Mouse (Mus musculus): ENCODE data around the gene Gm5431.
"Not testable (repeated sequence)": the region's sequence is repeated elsewhere in the genome, so short reads cannot be mapped to it uniquely, and the experiment has no call there.

Gm5431 gene

DNA sequence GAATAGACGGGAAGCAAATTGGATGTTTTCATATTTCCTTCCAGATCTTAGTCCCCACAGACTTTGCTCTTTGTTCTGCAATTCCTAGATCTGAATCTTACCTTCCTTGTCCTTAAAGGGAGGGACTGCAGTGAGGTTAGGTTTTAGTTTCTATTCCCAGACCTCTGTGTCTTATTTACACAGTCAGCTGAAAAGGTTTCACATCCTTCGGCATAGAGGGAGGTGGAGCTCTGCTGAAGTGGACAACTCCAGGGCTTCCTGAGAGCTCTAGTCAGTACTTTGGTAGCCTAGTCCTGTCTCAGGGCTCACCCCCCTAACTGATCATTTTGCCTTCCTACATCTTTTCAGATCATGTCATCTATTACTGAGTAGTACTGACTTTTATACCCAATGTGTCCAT is at the start of gene Gm5431:
Gm5431 (minus strand) TSS at position 194 of the 400 bp plus-strand sequence.
- no peak for DNase-seq (ENCODE audit: low spot score)

DNA sequence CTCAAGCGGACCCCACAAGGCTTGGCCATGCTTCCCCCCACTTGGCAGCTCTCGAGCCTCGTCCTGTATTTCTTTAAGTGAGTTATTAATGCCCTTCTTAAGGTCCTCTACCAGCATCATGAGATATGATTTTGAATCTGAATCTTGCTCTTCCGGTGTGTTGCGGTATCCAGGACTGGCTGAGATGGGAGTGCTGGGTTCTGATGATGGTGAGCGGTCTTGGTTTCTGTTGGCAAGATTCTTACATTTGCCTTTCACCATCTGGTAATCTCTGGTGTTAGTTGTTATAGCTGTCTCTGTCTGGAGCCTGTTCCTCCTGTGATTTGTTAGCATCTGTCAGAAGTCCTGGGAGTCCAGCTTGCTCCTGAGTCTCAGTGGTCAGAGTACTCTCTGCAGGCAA is 44.1 kb upstream of the Gm5431 start, which contains the start of gene Psme2b:
Psme2b (minus strand) TSS at position 101 of the 400 bp plus-strand sequence.
- DNase-seq (ENCODE audit: low spot score): not testable (repeated sequence)

DNA sequence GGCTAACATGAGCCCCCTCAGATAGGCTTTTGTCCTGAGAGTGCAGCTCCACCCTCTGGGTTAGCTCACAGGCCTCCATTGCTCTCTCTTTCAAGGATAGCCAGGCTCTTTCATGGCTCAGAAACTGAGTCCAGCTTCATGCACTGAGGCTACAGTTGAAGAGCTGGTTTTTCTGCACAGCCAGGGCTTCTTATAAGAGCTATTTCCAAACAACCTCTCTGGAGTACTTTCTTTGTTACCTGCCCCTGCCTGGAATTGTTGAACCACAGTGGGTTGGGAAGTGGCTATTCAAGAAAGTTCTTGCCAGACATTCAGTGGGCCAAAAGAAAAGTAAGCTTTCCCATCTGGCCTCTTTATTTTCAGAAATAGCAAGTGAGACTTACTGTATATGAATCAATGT is 37.3 kb upstream of the Gm5431 start:
- not testable (repeated sequence) for DNase-seq (ENCODE audit: low spot score)

DNA sequence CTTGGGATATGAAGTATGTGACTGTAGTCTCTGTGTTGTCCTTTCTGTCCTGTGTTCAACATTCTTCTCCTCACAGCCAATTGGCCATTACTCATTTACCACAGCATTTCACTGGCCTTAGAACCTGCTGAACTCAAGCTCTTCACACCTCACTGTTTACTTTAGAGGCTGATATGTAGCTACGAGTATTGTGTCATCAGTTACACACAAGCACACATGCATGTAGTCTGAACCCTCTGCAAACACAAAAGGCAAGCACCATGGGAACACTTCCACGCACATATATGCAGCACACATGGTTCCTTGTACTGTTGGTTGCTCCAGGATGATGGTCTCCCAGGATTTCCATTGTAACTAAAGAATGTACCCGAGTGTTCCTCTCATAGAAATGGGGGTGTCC is 33.3 kb upstream of the Gm5431 start:
- not testable (repeated sequence) for DNase-seq (ENCODE audit: low spot score)

DNA sequence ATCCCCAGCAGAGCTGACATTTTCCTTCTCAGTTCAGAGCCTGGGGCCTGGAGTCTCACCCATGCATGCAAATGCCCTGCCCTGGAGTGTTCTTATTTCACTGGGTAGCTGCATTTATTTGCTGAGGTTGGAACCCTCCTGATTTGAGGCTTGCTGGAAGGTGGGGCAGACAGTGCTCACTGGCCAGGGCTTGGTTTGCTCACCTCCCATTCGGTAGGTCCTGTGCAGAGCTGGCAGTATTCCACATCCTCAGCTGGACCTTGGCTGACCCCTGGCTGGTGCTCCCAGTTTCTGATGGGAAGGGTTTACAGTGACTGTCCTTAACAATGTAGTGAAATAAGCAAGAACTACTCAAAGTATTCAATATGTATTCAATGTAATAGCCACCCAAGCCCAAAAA is 31.9 kb upstream of the Gm5431 start:
- not testable (repeated sequence) for DNase-seq (ENCODE audit: low spot score)

DNA sequence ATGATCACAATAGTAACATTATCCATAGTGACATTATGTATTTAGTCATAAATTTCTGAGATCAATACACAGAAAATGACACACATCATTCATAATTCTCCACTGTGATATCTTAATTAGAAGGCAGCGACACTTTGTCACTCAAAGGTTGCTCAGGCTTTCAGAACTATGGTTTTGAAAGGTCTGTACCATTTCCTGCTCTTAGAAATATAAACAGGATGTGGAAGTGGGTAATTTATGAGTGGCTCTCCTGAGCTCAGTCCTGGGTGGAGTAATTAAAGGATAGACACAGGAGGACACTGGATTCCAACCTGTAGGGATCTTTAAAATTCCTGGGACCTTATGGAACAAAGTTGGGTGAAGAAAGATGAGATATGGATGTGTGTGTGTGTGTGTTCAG is 31.4 kb upstream of the Gm5431 start:
- not testable (repeated sequence) for DNase-seq (ENCODE audit: low spot score)

DNA sequence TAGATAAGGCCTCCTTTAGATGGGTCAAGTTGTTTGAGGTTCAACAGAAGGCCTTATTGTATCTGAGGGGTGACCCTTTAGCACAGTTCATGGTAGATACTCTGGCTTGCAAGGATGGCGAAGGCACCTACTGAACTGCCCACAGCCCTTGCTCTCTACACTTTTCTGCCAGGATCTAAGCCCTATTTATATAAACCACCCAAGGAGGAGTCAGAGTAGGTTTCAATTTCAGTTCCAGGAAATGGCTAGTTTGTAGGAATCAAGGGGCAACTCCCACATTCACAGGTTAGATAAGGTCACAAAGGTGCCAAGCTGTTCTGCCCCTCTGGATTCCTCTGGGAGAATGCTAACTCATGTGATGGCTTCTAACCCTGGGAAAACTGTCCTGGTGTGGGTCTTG is 26.1 kb upstream of the Gm5431 start:
- DNase-seq (ENCODE audit: low spot score): not testable (repeated sequence)

DNA sequence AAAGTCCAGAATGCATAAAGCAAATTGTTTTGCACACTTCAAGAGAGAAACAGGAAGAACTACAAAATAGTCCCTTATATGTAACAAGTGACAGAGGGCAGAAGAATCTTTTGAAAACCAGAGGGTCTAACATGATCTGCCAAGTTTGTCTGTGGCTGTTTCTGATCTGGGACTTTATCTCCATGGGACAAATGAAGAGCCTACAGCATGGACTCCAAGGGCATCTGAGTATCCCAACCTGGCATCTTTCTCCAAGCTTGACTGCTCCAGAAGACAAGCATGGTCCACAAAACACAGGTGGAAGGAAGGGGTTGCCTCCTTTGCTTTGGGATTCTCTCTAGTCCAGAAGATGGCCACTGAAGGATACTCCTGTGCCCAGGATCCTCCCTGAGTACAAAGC is 24.4 kb upstream of the Gm5431 start:
- not testable (repeated sequence) for DNase-seq (ENCODE audit: low spot score)

DNA sequence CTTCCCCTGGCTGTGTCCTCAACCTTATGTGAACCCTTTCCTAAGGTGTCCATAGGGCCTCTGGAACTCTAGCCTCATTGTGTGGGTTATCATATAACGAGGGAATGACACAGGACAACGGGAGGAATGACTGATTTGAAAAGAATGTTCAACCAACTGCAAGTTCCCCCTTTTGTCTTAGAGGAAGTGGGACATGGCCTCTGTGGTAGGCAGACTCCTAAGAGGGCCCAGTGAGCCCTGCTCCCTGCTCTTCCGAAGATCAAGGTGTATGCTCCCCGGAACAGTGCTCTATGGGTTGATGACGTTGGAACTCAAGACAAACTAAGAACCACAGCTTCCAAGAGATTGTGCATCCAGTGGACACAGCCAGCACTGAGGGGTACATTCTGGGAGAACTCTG is 21.8 kb upstream of the Gm5431 start:
- not testable (repeated sequence) for DNase-seq (ENCODE audit: low spot score)

DNA sequence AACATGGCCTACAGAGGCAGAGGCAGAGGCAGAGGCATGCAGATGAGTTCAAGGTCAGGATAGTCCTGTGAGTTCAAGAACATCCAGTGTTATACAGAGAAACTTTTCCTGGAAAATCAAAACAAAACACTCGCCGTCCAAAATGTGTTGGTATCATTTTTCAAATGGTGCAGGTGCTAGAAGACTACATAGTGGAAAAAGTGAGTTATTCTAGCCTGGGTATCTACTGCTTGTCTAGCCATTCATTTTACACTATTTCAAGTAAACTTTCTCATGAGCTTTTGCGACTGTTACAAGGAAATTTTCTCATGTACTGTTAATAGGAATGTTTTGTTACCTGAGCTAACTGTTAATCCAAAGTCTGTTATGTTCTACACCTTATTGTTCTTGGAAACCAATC is 16.4 kb upstream of the Gm5431 start:
- no peak for DNase-seq (ENCODE audit: low spot score)

DNA sequence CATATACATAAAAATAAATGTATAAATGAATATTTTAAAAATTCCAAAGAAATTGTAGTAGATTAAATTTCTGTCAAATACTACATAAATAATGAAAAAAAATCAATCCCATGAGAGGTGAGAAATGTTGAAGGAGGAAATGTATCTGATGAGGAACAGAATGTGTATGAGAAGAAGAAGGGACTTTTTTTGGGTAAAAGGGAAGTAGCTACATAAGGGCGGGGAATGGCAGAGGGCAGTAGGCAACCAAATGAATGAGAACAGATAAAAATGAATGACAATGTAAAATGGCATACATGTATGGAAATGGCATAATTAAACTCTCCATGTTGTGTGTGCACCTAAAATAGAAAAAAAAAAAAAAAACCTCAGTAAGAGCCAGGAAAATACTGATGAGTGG is 11.6 kb upstream of the Gm5431 start:
- no peak for DNase-seq (ENCODE audit: low spot score)

DNA sequence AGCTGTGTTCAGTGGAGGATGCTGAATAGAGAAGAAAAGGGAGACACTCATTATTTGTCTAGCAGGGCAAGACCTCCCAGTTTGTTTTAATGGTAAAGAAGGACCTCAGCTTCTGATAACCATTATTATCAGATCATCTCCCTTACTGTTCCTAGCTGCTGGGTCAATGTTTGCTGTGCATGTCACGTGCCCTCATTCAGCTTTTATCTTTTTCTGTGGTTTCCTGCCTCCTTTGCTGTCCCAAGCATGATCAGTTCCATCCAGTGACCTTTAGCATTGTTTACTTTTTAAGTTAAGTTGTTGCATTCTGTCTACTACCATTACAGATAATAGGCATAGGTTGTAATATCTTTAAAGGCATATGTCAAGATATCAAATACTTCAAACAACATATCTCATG is 6.4 kb upstream of the Gm5431 start:
- no peak for DNase-seq (ENCODE audit: low spot score)

DNA sequence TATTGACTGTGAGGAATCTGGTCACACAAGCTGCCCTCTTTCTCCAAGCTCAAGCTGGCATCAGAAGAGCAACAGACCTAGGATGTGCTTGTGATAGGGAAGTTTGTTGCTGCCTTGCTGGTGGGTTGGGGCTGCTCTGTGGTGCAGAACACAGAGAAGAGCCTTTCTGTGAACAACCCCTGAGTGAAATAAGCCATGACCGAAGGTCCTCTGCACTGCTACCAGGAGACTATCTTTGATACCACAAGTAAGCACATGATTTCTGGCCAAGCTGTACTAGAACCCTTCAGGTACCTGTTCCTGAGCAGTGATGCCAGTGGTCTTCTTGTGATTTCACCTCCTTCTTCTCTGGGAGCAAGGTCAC is 465 bp downstream of the Gm5431 start:
- not testable (repeated sequence) for DNase-seq (ENCODE audit: low spot score)

DNA sequence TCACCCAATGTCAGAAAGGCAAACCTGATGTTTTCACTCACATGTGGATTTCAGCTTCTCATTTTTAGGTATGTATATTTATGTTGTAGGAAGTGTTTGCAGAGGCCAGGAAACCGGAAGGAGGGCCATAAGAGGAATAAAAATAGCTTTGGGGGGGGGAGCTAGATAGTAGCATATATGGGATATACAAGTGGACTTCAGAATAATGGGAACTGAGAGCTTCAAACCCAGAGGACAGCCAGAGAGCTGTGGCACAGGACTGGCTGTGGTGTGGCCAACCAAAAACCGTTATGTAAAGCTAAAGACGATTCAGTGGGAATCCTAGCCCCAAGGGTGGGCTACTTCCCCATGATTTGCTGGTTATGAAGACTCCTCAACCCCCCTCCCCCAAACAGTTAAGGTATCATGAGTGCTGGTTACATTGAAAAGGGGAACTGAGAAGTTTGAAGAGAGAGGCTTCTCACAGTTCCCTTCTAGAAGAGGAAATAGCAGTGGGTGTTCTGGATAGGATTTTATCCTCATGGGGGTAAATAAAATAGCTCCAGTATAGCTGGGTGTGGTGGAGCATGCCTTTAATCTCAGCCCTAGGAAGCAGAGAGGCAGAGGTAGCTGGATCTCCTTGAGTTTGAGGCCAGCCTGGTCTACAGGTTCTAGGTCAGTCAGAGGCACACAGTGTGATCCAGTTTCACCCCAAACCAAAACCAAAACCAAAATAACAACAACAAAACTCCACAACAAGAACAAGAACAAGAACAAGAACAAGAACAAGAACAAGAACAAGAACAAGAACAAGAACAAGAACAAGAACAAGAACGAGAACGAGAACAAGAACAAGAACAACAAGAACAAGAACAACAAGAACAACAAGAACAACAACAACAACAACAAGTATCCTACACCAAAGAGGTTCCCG is 1.1 kb downstream of the Gm5431 start:
- peak; percentile 3 for DNase-seq (ENCODE audit: low spot score)

DNA sequence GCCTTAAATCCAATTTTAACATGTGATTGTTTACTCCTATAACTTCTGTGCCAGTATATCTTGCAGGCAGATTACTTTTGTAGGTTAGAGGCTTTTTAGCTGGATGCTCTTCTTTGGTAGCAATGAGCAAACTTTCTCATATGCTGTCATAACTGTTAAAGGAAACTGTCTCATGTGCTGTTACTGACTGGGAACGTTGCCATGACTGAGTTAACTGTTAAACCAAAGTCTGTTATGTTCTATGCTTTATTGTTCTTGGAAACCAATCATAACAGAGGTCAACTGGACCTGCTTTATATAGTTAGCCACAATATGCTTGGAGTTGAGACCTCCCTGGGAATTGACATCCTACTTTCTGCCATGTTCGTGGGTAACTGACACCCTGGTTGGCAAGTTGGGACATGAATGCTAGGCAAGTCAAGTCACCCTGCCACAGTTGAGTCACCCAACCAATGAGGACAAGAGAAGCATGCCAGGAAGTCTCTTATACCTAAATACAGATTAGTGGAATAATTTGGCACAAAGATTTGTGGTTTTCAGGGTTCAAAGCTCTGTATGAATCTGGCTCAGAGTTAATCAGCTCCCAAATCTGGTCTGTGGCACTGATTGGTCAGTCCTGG is 3.1 kb downstream of the Gm5431 start:
- DNase-seq (ENCODE audit: low spot score): no peak

DNA sequence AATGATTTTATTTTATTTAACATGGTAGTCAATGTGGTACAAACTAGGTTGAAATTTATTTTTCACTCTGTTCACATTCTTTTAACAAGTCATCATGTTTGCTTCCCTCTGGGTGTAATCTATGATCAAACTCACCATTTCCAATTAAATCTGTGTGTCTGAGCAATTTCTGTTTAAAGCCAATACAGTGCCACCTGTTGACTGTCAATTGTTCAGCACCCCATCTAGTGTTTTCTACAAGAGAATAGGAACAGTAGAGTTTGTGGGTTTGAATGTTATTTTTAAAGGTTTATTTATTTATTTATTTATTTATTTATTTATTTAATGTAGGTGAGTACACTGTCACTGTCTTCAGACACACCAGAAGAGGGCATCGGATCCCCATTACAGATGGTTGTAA is 25.3 kb downstream of the Gm5431 start:
- no peak for DNase-seq (ENCODE audit: low spot score)

DNA sequence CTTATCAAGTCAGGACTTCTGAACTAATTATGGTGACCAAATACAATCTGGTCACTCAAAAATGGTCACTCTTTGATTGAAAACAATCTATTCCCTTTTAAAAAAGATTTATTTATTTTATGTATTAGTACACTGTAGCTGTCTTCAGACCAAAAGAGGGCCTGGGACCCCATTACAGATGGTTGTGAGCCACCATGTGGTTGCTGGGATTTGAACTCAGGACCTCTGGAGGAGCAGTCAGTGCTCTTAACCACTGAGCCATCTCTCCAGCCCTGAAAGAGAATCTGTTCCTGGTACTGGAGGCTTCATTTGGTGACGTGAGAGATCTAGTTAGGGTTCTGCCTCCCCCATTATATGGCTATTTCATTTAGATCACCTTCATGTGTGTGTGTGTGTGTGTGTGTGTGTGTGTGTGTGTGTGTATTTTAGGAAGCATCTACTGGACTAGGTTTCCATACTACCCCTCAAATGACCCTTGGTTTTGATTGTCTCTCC is 26.6 kb downstream of the Gm5431 start:
- not testable (repeated sequence) for DNase-seq (ENCODE audit: low spot score)

DNA sequence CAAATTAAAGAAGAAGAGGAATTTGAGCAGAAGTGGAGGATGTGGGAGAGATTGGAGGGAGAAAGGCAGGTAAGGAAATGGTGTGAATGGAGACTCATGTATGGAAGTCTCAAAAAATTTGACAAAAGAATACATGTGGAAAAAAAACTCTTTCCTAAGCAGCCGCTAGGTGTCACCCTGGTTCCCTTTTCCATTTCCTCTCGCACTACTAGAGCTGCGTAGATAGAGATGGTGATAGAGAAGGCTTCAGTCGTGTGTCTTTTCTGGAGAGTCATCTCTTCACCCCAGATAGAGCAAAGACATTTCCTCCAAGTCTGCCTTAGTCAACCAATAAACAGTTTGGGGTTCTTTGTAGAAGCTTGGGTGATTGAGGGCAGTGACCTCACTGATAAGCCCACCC is 27.5 kb downstream of the Gm5431 start:
- no peak for DNase-seq (ENCODE audit: low spot score)

DNA sequence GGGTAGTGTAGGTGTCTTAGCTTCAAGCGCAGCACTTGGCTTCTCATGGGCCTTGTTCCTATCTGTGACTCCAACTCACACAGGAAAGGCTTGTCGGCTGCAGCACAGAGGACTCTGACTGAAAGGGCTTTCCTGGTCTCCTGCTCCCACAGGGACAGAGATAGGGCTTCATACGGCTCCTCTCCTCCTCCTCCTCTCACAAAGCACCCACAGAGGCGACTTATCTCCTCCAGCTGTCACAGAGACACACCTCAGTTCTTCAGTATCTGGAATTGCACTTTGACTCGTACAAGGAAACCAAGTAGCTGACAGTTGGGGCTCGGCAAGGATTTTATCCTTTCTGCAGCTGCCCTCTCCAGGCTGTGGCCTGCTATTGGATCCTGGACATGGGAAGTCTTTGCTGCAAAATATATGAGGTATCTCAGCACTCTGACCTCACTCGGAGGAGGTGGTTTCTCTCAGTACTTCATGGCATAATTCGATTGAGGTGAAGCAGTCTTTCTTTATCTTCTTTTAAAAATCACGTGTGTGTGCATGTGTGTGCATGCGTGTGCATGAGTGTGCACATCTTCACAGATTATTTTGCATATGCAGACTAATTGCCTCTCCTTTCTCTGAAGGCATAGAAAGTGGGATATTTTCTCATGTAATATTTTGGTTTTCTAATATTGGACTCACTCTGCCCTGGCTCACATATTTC is 28.3 kb downstream of the Gm5431 start:
- DNase-seq (ENCODE audit: low spot score): no peak

DNA sequence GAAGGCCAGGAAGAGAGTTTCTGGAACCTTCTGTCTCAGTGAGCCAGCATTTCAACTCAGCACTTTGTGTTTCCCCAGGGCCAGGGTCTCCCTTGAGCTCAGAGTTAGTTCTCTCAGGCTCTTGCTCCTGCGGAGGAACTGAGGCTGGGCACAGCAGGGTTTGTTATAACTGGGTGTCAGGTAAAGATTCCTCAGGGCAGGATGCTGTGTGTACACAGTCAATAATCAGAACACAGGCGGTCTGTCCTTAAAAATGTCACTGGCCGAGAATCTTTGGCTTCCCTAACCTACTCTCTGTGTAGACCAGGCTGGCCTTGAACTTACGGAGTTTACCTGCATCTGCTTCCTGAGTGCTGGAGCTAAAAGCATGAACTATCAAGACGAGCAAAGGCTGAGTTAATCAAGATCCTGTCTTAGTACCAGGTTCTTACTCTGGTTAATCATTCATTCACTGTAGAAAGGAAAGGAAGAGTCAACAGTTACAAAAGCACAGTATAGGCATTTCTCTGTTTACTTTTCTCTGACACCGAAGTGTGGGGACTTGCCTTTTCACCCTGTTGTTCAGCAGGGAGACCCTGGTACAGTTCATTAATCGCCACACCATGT is 29.2 kb downstream of the Gm5431 start:
- no peak for DNase-seq (ENCODE audit: low spot score)

DNA sequence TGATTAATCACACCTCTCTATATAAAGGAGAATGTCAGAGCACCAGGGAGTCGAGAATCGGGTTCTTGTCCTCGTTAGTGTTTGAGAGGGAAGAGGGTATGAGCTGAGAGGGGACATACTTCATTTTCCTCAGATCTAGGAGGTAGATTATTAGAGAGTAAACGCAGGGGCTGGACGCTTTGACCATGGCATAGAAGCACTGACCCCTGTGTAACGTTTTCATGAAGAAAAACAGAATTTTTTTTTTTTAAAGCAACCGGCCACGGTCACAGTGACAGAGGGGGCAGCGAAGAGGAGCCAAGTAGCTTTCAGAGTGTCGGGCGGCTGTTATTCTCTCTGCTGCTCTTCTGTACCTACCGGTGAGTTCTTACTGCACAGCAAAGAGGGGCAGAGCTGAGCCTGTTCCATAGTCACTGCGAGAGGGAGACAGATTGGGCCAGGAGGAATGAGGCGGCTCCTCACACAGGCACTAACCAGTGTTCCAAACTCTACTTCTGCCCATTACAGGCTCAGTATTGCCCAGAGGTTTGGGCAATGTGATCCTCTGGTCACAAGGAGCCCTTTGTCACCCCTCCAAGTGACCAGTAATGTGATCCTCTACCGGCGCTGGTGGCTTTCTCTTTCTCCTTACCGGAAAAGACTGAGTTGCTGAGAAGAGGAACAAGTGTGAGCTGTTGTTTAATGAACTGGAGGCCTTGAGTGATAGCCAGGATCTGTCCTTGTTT is 30.0 kb downstream of the Gm5431 start:
- no peak for DNase-seq (ENCODE audit: low spot score)
